Mouse (Mus musculus) liver, postnatal 0 days (tissue): ENCODE measurements around the gene Gm19402. TPM values are rescaled to one million over a fixed set of nuclear protein-coding genes. Genes with fewer than 3 reads are reported as not detected.
"Not testable (repeated sequence)": the region's sequence is repeated elsewhere in the genome, so short reads cannot be mapped to it uniquely, and the experiment has no call there.

Experiments
- ATAC-seq: fragments of 200-750 bp; cut with Nextera tagmentation; 2 replicates; pipeline ENCODE4 v1.8.0; 2017; ENCODE audit warnings: mild to moderate bottlenecking, moderate library complexity
- DNase-seq: peaks from one replicate; pipeline ENCODE4 v3.0.0-alpha.2; 2016
- H3K27ac ChIP-seq: fragments of 300-500 bp; sonication (generic); 2 replicates; pipeline ENCODE4 v1.5.1; 2014; ENCODE audit warnings: antibody characterized with exemption, moderate library complexity, mild to moderate bottlenecking, low read depth
- H3K27me3 ChIP-seq: fragments of 300-500 bp; sonication (generic); 2 replicates; pipeline ENCODE4 v1.6.1; 2014; ENCODE audit warnings: low read length, control low read depth, mixed read lengths; ENCODE audit not compliant: insufficient read depth
- H3K36me3 ChIP-seq: fragments of 300-500 bp; sonication (generic); replicated peaks from 2 replicates; pipeline ENCODE4 v1.6.1; 2014; ENCODE audit warnings: mild to moderate bottlenecking, control low read depth, low read length, moderate library complexity, mixed read lengths; ENCODE audit not compliant: insufficient read depth
- H3K4me1 ChIP-seq: fragments of 300-500 bp; sonication (generic); 2 replicates; pipeline ENCODE4 v1.6.1; 2014; ENCODE audit warnings: antibody characterized with exemption, mild to moderate bottlenecking, control low read depth; ENCODE audit not compliant: insufficient read depth
- H3K4me2 ChIP-seq: fragments of 300-500 bp; sonication (generic); 2 replicates; pipeline ENCODE4 v1.6.1; 2014; ENCODE audit warnings: low read depth, mild to moderate bottlenecking, low read length, moderate library complexity, mixed read lengths
- H3K4me3 ChIP-seq: fragments of 300-500 bp; sonication (generic); 2 replicates; pipeline ENCODE4 v1.5.1; 2014; ENCODE audit warnings: low read depth, low read length
- H3K9ac ChIP-seq: fragments of 300-500 bp; sonication (generic); replicated peaks from 2 replicates; pipeline ENCODE4 v1.6.1; 2014; ENCODE audit warnings: mild to moderate bottlenecking, moderate library complexity
- H3K9me3 ChIP-seq: fragments of 300-500 bp; sonication (generic); 2 replicates; pipeline ENCODE4 v1.6.1; 2016; ENCODE audit warnings: mild to moderate bottlenecking, control low read depth, low read length, mixed read lengths
- CTCF ChIP-seq: sonication (generic); IDR thresholded peaks from 2 replicates; pipeline ENCODE4 v1.5.1; 2016; ENCODE audit warnings: antibody characterized with exemption, low read depth
- EP300 ChIP-seq: IDR thresholded peaks from 2 replicates; pipeline ENCODE4 v1.6.1; 2016; ENCODE audit warnings: antibody characterized with exemption, low read depth, mild to moderate bottlenecking
- WGBS: fragments of 180-500 bp; shearing (Covaris S2); extraction: QIAGEN DNeasy Blood & Tissue Kit; methylation state at CpG from one replicate; pipeline ENCODE4 v1.1.7; 2014; ENCODE audit not compliant: insufficient replicate concordance; 5-methylcytosine and 5-hydroxymethylcytosine counted together
- polyA plus RNA-seq: library from polyadenylated mRNA; unstranded; fragments of >200 nt; fragmentation: Nextera tagmentation; extraction: Ambion mirVana; gene quantifications from 2 replicates; pipeline ENCODE4 v1.2.1, GENCODE M21; 2015

Gene Gm19402
- not detected in 2 replicates for polyA plus RNA-seq

DNA sequence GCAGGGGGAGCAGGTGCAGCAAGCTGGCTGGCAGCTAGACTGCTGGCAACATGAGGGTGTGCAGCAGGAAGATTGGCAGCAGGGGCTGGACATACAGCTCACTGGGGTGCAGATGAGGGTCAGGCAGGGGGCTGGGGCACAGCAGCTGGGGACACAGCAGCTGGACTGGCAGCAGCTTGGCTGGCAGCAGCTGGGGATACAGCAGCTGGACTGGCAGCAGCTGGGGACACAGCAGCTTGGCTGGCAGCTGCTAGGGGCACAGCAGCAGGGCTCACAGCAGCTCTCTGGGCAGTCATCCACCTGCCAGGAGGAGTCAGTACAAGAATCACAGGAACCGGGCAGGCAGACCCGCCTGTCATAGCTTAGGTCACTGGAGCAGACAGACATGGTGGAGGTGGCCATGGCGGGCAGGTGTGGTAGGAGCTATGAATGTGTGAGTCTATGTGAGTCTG is at the start of gene Gm19402:
TSS of gene Gm19402 (minus strand) at position 402 of the 452 bp plus-strand sequence.
- ATAC-seq, H3K9ac ChIP-seq, H3K4me2 ChIP-seq, H3K27ac ChIP-seq, H3K4me3 ChIP-seq, H3K9me3 ChIP-seq, H3K4me1 ChIP-seq, H3K36me3 ChIP-seq, DNase-seq: not testable (repeated sequence)
- peaks cover 32% of the 10 kb centered on the region for H3K27me3 ChIP-seq
- 72% methylated on average over 3 of the region's 3 CpGs for WGBS

DNA sequence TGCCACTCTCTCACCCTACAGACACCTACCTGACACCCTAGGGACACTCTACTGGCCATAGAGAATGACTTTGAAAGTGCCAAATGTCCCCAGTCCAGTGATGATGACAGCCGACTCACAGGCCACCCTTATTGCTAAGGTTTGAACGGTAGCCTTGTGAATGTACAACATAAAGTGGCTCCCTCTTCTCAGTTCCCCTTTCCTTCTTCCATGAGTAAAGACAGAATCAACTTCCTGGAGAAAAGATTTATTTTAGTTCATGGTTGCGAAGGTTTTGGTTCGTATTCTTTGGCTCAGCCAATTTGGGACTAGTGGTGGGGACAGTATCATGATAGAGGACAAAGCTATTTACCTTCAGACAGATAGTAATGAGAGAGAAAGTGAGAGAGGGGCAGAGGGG is 48.4 kb upstream of the Gm19402 start:
- H3K4me2 ChIP-seq: no peak overlapping the region

DNA sequence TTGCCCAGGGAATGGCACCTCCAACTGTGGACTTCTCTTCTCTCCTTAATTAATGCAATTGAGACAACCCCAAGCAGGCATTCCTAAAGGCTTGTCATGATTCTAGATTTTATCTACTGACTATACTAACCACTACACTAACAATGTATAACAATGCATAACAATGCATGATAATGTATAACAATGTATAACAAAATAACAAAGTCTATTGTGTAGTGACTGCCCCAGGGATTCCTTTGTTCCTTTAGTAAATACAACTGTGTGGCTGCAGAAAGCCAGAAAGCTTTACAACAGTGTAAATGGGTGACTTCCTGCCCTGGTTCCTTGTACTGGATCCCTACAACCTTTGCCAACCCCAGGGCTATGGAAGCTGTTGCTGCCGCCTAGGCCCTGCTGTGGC is 45.4 kb upstream of the Gm19402 start:
- ATAC-seq (no peak), DNase-seq (no peak)
- no peak overlapping the region for H3K9ac ChIP-seq
- H3K4me1 ChIP-seq: no peaks in the 10 kb centered on the region
- H3K27me3 ChIP-seq: no peaks in the 10 kb centered on the region
- WGBS: 81% methylated on average over 1 of the region's 1 CpGs
- no peak overlapping the region for H3K27ac ChIP-seq
- TF ChIP-seq EP300 (no peak), CTCF (no peak)
- no peaks in the 10 kb centered on the region for H3K36me3 ChIP-seq
- H3K4me3 ChIP-seq: no peak overlapping the region
- no peak overlapping the region for H3K4me2 ChIP-seq
- H3K9me3 ChIP-seq: peaks cover 4% of the 10 kb centered on the region; the same call in 1 of the 2 replicates

More for the DNA sequence above, 48.4 kb upstream of the Gm19402 start:
- ATAC-seq: no peak
- no peaks in the 10 kb centered on the region for H3K27me3 ChIP-seq
- no peaks in the 10 kb centered on the region for H3K36me3 ChIP-seq
- DNase-seq: no peak
- no peaks in the 10 kb centered on the region for H3K4me1 ChIP-seq
- whole genome bisulfite sequencing: 56% methylated on average over 4 of the region's 4 CpGs
- no peak overlapping the region for H3K4me3 ChIP-seq
- H3K27ac ChIP-seq: no peak overlapping the region
- peaks cover 4% of the 10 kb centered on the region; the same call in 1 of the 2 replicates for H3K9me3 ChIP-seq
- no peak for TF ChIP-seq CTCF
- TF ChIP-seq EP300: no peak
- no peak overlapping the region for H3K9ac ChIP-seq

GRCm38 (mm10) chr10:77729241-77729640 is 38.7 kb upstream of the Gm19402 start:
- H3K4me1 ChIP-seq: no peaks in the 10 kb centered on the region
- H3K9ac ChIP-seq: no peak overlapping the region
- H3K36me3 ChIP-seq: no peaks in the 10 kb centered on the region
- no peaks in the 10 kb centered on the region for H3K27me3 ChIP-seq
- H3K4me3 ChIP-seq: no peak overlapping the region
- DNase-seq: peak; percentile 26
- TF ChIP-seq EP300: no peak
- peak; percentile 58 for TF ChIP-seq CTCF
- no peak overlapping the region for H3K4me2 ChIP-seq
- H3K9me3 ChIP-seq: no peaks in the 10 kb centered on the region
- no peak overlapping the region for H3K27ac ChIP-seq
- ATAC-seq: no peak
- WGBS: 48% methylated on average over 4 of the region's 4 CpGs

- Histone ChIP-seq H3K4me1 (no peaks in the 10 kb centered on the region), H3K36me3 (no peaks in the 10 kb centered on the region), H3K27me3 (no peaks in the 10 kb centered on the region), H3K4me2 (no peak overlapping the region), H3K4me3 (no peak overlapping the region), H3K9ac (no peak overlapping the region), H3K9me3 (no peaks in the 10 kb centered on the region), H3K27ac (no peak overlapping the region)
- ATAC-seq (no peak), DNase-seq (no peak)
- WGBS: 54% methylated on average over 4 of the region's 4 CpGs
- peak; percentile 30 for TF ChIP-seq CTCF
- TF ChIP-seq EP300: no peak
These were observed 37.7 kb upstream of the Gm19402 start for GRCm38 (mm10) chr10:77728280-77728679.

DNA sequence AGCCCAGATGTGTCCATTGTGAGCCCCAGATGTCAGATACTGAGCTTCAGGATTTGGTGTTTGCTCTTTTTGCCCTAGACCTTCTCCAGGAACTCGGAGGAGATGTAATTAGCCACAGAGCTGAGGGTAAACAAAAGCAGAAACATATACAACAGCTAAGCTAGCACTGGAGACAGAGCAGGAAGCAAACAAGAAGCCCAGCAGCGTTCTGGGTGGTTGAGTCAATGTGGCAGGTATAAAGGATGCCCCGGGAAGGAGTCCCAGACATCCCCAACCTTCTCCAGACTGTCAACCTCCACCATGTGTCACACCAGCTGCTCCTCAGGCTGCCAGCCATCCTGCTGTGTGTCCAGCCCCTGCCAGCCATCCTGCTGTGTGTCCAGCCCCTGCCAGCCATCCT is 35.6 kb upstream of the Gm19402 start, which contains the start of gene Gm10100:
TSS of gene Gm10100 (plus strand) at position 301 of the 400 bp plus-strand sequence.
- Histone ChIP-seq H3K4me2 (no peak within 1 kb of the TSS), H3K4me1 (no peaks in the 10 kb centered on the region), H3K36me3 (no peaks in the 10 kb centered on the region), H3K9me3 (no peaks in the 10 kb centered on the region), H3K27ac (no peak within 1 kb of the TSS), H3K27me3 (no peaks in the 10 kb centered on the region), H3K9ac (no peak within 1 kb of the TSS), H3K4me3 (no peak within 1 kb of the TSS)
- DNase-seq: no peak
- ATAC-seq: no peak
- 17% methylated on average over 3 of the region's 3 CpGs for WGBS
- TF ChIP-seq CTCF (no peak), EP300 (no peak)

DNA sequence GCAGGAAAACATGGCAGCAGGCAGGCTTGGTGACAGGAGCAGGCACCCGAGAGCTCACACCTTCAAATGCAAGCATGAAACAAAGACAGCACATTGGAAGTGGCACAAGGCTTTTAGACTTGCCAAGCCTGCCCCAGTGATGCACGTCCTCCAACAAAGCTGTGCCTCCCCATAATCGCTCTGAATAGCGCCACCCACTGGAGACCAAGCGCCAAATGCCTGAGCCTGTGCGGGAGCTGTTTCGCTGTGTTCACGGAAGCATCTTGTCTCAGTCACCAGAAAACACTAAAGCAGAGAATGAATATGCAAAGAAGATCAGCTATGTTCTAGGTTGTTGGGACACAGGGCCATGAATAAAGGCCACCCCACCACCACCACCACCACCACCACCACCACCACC is 34.3 kb upstream of the Gm19402 start:
- no peaks in the 10 kb centered on the region for H3K27me3 ChIP-seq
- H3K36me3 ChIP-seq: no peaks in the 10 kb centered on the region
- WGBS: 71% methylated on average over 8 of the region's 8 CpGs
- no peaks in the 10 kb centered on the region for H3K9me3 ChIP-seq
- H3K4me2 ChIP-seq: no peak overlapping the region
- H3K4me1 ChIP-seq: no peaks in the 10 kb centered on the region
- 0 out of 2 replicates have a peak, but pooled peaks have one; percentile 24 for TF ChIP-seq CTCF
- no peak for TF ChIP-seq EP300
- DNase-seq (no peak), ATAC-seq (no peak)
- no peak overlapping the region for H3K27ac ChIP-seq
- H3K9ac ChIP-seq: no peak overlapping the region
- no peak overlapping the region for H3K4me3 ChIP-seq

GRCm38 (mm10) chr10:77720299-77720698 is 29.7 kb upstream of the Gm19402 start, which contains the start of gene Krtap12-1:
Krtap12-1 (plus strand) TSS chr10:77720599.
- not testable (repeated sequence) for H3K36me3 ChIP-seq, H3K4me1 ChIP-seq, H3K27ac ChIP-seq, DNase-seq, H3K9ac ChIP-seq, H3K4me3 ChIP-seq, H3K27me3 ChIP-seq, ATAC-seq, H3K9me3 ChIP-seq, H3K4me2 ChIP-seq
- WGBS: 87% methylated on average over 1 of the region's 1 CpGs
